Mouse (Mus musculus): ENCODE data around the gene Lancl1. TPM values are rescaled to one million over a fixed set of nuclear protein-coding genes. Genes with fewer than 3 reads are reported as not detected.

Gene Lancl1
- polyA plus RNA-seq (2015; fragmentation: Illumina TruSeq; extraction: RNeasy Lipid Tissue Mini Kit (QIAGEN cat#74804); ENCODE audit: insufficient read depth, low replicate concordance), result 37.1 TPM

GRCm38 (mm10) chr1:67038246-67038987, at the start of gene Lancl1:
TSS of gene Lancl1 (minus strand) at chr1:67038872.

Other genes with a start within 250 kb of the Lancl1 start
- 24.8 TPM for gene Kansl1l, start 221.3 kb downstream of the Lancl1 start, polyA plus RNA-seq (2015; fragmentation: Illumina TruSeq; extraction: RNeasy Lipid Tissue Mini Kit (QIAGEN cat#74804); ENCODE audit: insufficient read depth, low replicate concordance)
- gene Acadl, start 175.6 kb downstream of the Lancl1 start, polyA plus RNA-seq (2015; fragmentation: Illumina TruSeq; extraction: RNeasy Lipid Tissue Mini Kit (QIAGEN cat#74804); ENCODE audit: insufficient read depth, low replicate concordance), result 89.8 TPM
- not detected for gene Myl1, start 93.5 kb downstream of the Lancl1 start, polyA plus RNA-seq (2015; fragmentation: Illumina TruSeq; extraction: RNeasy Lipid Tissue Mini Kit (QIAGEN cat#74804); ENCODE audit: insufficient read depth, low replicate concordance)
- gene Cps1, start 84.2 kb upstream of the Lancl1 start, polyA plus RNA-seq (2015; fragmentation: Illumina TruSeq; extraction: RNeasy Lipid Tissue Mini Kit (QIAGEN cat#74804); ENCODE audit: insufficient read depth, low replicate concordance), result not detected